Mouse (Mus musculus) liver, adult 2 months (tissue): ENCODE measurements around the gene Cbln3.

Experiments used
- CTCF ChIP-seq: fragments of 200-500 bp; IDR thresholded peaks from 2 replicates; pipeline ENCODE4 v1.5.1; 2011; ENCODE audit warnings: low read depth, low read length, control low read depth
- POLR2A ChIP-seq: fragments of 200-500 bp; IDR thresholded peaks from 2 replicates; pipeline ENCODE4 v1.6.1; 2011; ENCODE audit warnings: low read length, control low read depth; ENCODE audit not compliant: insufficient read depth; ENCODE audit errors: extremely low read depth

- no peak for TF ChIP-seq POLR2A
- TF ChIP-seq CTCF: peak; percentile 58; the same call in 1 of the 2 replicates
These were observed 17.2 kb downstream of the Cbln3 start for GRCm38 (mm10) chr14:55866962-55867361.
